Mouse (Mus musculus): Measurements from ENCODE around the gene Haao. TPM values are rescaled to one million over a fixed set of nuclear protein-coding genes. Genes with fewer than 3 reads are reported as not detected.

The Haao gene
- not detected in 2 replicates for polyA plus RNA-seq (2014; fragmentation: Nextera tagmentation; extraction: Ambion mirVana)

GRCm38 (mm10) chr17:83847815-83848214, at the start of gene Haao:
Gene Haao (minus strand): TSS chr17:83847963.
- WGBS: 72% methylated on average over 3 of the region's 3 CpGs
- Histone ChIP-seq H3K9ac (ENCODE audit: low read length) (no peak within 1 kb of the TSS), H3K9me3 (ENCODE audit: control insufficient read depth, low read length) (no peaks in the 10 kb centered on the region), H3K36me3 (ENCODE audit: control insufficient read depth, insufficient read depth, low read length) (no peaks in the 10 kb centered on the region), H3K4me3 (ENCODE audit: control insufficient read depth in 1 of 2, insufficient read depth in 1 of 2, low read depth in 1 of 2, low read length in 2 of 2) (no peak within 1 kb of the TSS), H3K27me3 (ENCODE audit: control insufficient read depth, insufficient read depth, low read length) (no peaks in the 10 kb centered on the region), H3K4me1 (ENCODE audit: control insufficient read depth in 2 of 2, insufficient read depth in 2 of 2, low read length in 2 of 2) (peaks cover 8 to 9% of the 10 kb centered on the region in 2 experiments; a peak in 2 of 4 replicates), H3K4me2 (ENCODE audit: low read length) (no peak within 1 kb of the TSS), H3K27ac (replicated peaks in 1 of 2; ENCODE audit: control insufficient read depth in 1 of 2, insufficient read depth in 1 of 2, low read depth in 2 of 2, low read length in 2 of 2) (no peak within 1 kb of the TSS)
- no peak for ATAC-seq (ENCODE audit: insufficient number of reproducible peaks, insufficient read depth, low FRiP score, low read depth)

- H3K36me3 ChIP-seq (ENCODE audit: control insufficient read depth, insufficient read depth, low read length): no peaks in the 10 kb centered on the region
- H3K27me3 ChIP-seq (ENCODE audit: control insufficient read depth, insufficient read depth, low read length): no peaks in the 10 kb centered on the region
- peaks cover 17 to 18% of the 10 kb centered on the region in 2 experiments for H3K4me1 ChIP-seq (ENCODE audit: control insufficient read depth in 2 of 2, insufficient read depth in 2 of 2, low read length in 2 of 2)
- no peaks in the 10 kb centered on the region for H3K9me3 ChIP-seq (ENCODE audit: control insufficient read depth, low read length)
- H3K4me3 ChIP-seq (ENCODE audit: control insufficient read depth in 1 of 2, insufficient read depth in 1 of 2, low read depth in 1 of 2, low read length in 2 of 2): no peak overlapping the region
- H3K9ac ChIP-seq (ENCODE audit: low read length): no peak overlapping the region
- H3K27ac ChIP-seq (replicated peaks in 1 of 2; ENCODE audit: control insufficient read depth in 1 of 2, insufficient read depth in 1 of 2, low read depth in 2 of 2, low read length in 2 of 2): no peak overlapping the region
- H3K4me2 ChIP-seq (ENCODE audit: low read length): no peak overlapping the region
- WGBS: 82% methylated on average over 8 of the region's 8 CpGs
- no peak for ATAC-seq (ENCODE audit: insufficient number of reproducible peaks, insufficient read depth, low FRiP score, low read depth)
Measured at GRCm38 (mm10) chr17:83897361-83897799, 49.6 kb upstream of the Haao start.

- H3K4me1 ChIP-seq (ENCODE audit: control insufficient read depth in 2 of 2, insufficient read depth in 2 of 2, low read length in 2 of 2): peaks cover 16 to 17% of the 10 kb centered on the region in 2 experiments
- no peak overlapping the region for H3K4me2 ChIP-seq (ENCODE audit: low read length)
- no peaks in the 10 kb centered on the region for H3K36me3 ChIP-seq (ENCODE audit: control insufficient read depth, insufficient read depth, low read length)
- 39% methylated on average over 10 of the region's 10 CpGs for WGBS
- no peak overlapping the region for H3K27ac ChIP-seq (replicated peaks in 1 of 2; ENCODE audit: control insufficient read depth in 1 of 2, insufficient read depth in 1 of 2, low read depth in 2 of 2, low read length in 2 of 2)
- H3K4me3 ChIP-seq (ENCODE audit: control insufficient read depth in 1 of 2, insufficient read depth in 1 of 2, low read depth in 1 of 2, low read length in 2 of 2): no peak overlapping the region
- ATAC-seq (ENCODE audit: insufficient number of reproducible peaks, insufficient read depth, low FRiP score, low read depth): no peak
- H3K9ac ChIP-seq (ENCODE audit: low read length): no peak overlapping the region
- H3K27me3 ChIP-seq (ENCODE audit: control insufficient read depth, insufficient read depth, low read length): no peaks in the 10 kb centered on the region
- H3K9me3 ChIP-seq (ENCODE audit: control insufficient read depth, low read length): no peaks in the 10 kb centered on the region
Measured at GRCm38 (mm10) chr17:83896723-83897122, 49.0 kb upstream of the Haao start.

GRCm38 (mm10) chr17:83895321-83895770, 47.6 kb upstream of the Haao start:
- 45% methylated on average over 8 of the region's 8 CpGs for WGBS

GRCm38 (mm10) chr17:83893134-83893533, 45.4 kb upstream of the Haao start:
- Histone ChIP-seq H3K27me3 (ENCODE audit: control insufficient read depth, insufficient read depth, low read length) (no peaks in the 10 kb centered on the region), H3K9ac (ENCODE audit: low read length) (no peak overlapping the region), H3K4me3 (ENCODE audit: control insufficient read depth in 1 of 2, insufficient read depth in 1 of 2, low read depth in 1 of 2, low read length in 2 of 2) (no peak overlapping the region), H3K4me2 (ENCODE audit: low read length) (no peak overlapping the region), H3K4me1 (ENCODE audit: control insufficient read depth in 2 of 2, insufficient read depth in 2 of 2, low read length in 2 of 2) (peaks cover 18 to 27% of the 10 kb centered on the region in 2 experiments), H3K27ac (replicated peaks in 1 of 2; ENCODE audit: control insufficient read depth in 1 of 2, insufficient read depth in 1 of 2, low read depth in 2 of 2, low read length in 2 of 2) (no peak overlapping the region), H3K9me3 (ENCODE audit: control insufficient read depth, low read length) (no peaks in the 10 kb centered on the region), H3K36me3 (ENCODE audit: control insufficient read depth, insufficient read depth, low read length) (no peaks in the 10 kb centered on the region)
- no peak for ATAC-seq (ENCODE audit: insufficient number of reproducible peaks, insufficient read depth, low FRiP score, low read depth)
- WGBS: 82% methylated on average over 4 of the region's 4 CpGs

More at GRCm38 (mm10) chr17:83895321-83895770, 47.6 kb upstream of the Haao start:
- peak; percentile 78 for ATAC-seq (ENCODE audit: insufficient number of reproducible peaks, insufficient read depth, low FRiP score, low read depth)
- no peak overlapping the region for H3K4me3 ChIP-seq (ENCODE audit: control insufficient read depth in 1 of 2, insufficient read depth in 1 of 2, low read depth in 1 of 2, low read length in 2 of 2)
- H3K4me1 ChIP-seq (ENCODE audit: control insufficient read depth in 2 of 2, insufficient read depth in 2 of 2, low read length in 2 of 2): peaks cover 18 to 20% of the 10 kb centered on the region in 2 experiments
- H3K4me2 ChIP-seq (ENCODE audit: low read length): no peak overlapping the region
- H3K9ac ChIP-seq (ENCODE audit: low read length): no peak overlapping the region
- peak overlapping the region; percentile 77 to 83 for H3K27ac ChIP-seq (replicated peaks in 1 of 2; ENCODE audit: control insufficient read depth in 1 of 2, insufficient read depth in 1 of 2, low read depth in 2 of 2, low read length in 2 of 2)
- no peaks in the 10 kb centered on the region for H3K36me3 ChIP-seq (ENCODE audit: control insufficient read depth, insufficient read depth, low read length)
- no peaks in the 10 kb centered on the region for H3K27me3 ChIP-seq (ENCODE audit: control insufficient read depth, insufficient read depth, low read length)
- no peaks in the 10 kb centered on the region for H3K9me3 ChIP-seq (ENCODE audit: control insufficient read depth, low read length)

GRCm38 (mm10) chr17:83891864-83892263, 44.1 kb upstream of the Haao start:
- no peak overlapping the region for H3K4me2 ChIP-seq (ENCODE audit: low read length)
- 82% methylated on average over 9 of the region's 9 CpGs for WGBS
- no peak overlapping the region for H3K9ac ChIP-seq (ENCODE audit: low read length)
- H3K9me3 ChIP-seq (ENCODE audit: control insufficient read depth, low read length): no peaks in the 10 kb centered on the region
- H3K36me3 ChIP-seq (ENCODE audit: control insufficient read depth, insufficient read depth, low read length): no peaks in the 10 kb centered on the region
- H3K27me3 ChIP-seq (ENCODE audit: control insufficient read depth, insufficient read depth, low read length): no peaks in the 10 kb centered on the region
- no peak overlapping the region for H3K4me3 ChIP-seq (ENCODE audit: control insufficient read depth in 1 of 2, insufficient read depth in 1 of 2, low read depth in 1 of 2, low read length in 2 of 2)
- ATAC-seq (ENCODE audit: insufficient number of reproducible peaks, insufficient read depth, low FRiP score, low read depth): no peak
- H3K4me1 ChIP-seq (ENCODE audit: control insufficient read depth in 2 of 2, insufficient read depth in 2 of 2, low read length in 2 of 2): peaks cover 17 to 21% of the 10 kb centered on the region in 2 experiments
- H3K27ac ChIP-seq (replicated peaks in 1 of 2; ENCODE audit: control insufficient read depth in 1 of 2, insufficient read depth in 1 of 2, low read depth in 2 of 2, low read length in 2 of 2): no peak overlapping the region

GRCm38 (mm10) chr17:83890373-83890696, 42.6 kb upstream of the Haao start:
- no peak overlapping the region for H3K4me2 ChIP-seq (ENCODE audit: low read length)
- no peaks in the 10 kb centered on the region for H3K36me3 ChIP-seq (ENCODE audit: control insufficient read depth, insufficient read depth, low read length)
- H3K27ac ChIP-seq (replicated peaks in 1 of 2; ENCODE audit: control insufficient read depth in 1 of 2, insufficient read depth in 1 of 2, low read depth in 2 of 2, low read length in 2 of 2): peak overlapping the region; percentile 17 to 44; a peak in 3 of 4 replicates
- no peak overlapping the region for H3K9ac ChIP-seq (ENCODE audit: low read length)
- H3K4me3 ChIP-seq (ENCODE audit: control insufficient read depth in 1 of 2, insufficient read depth in 1 of 2, low read depth in 1 of 2, low read length in 2 of 2): no peak overlapping the region
- no peak for ATAC-seq (ENCODE audit: insufficient number of reproducible peaks, insufficient read depth, low FRiP score, low read depth)
- H3K9me3 ChIP-seq (ENCODE audit: control insufficient read depth, low read length): no peaks in the 10 kb centered on the region
- no peaks in the 10 kb centered on the region for H3K27me3 ChIP-seq (ENCODE audit: control insufficient read depth, insufficient read depth, low read length)
- 65% methylated on average over 5 of the region's 5 CpGs for WGBS
- peaks cover 7 to 12% of the 10 kb centered on the region in 2 experiments for H3K4me1 ChIP-seq (ENCODE audit: control insufficient read depth in 2 of 2, insufficient read depth in 2 of 2, low read length in 2 of 2)
